Mouse (Mus musculus) cerebellum, adult (tissue): Measurements from ENCODE around the gene Atp6v1e2.

Experiments
- ATAC-seq: cut with Nextera tagmentation; 2 replicates; pipeline ENCODE4 v1.9.2; 2017; ENCODE audit warnings: mild to moderate bottlenecking, moderate library complexity, mixed read lengths; ENCODE audit not compliant: insufficient number of reproducible peaks, low FRiP score, low TSS enrichment

Atp6v1e2 gene

GRCm38 (mm10) chr17:86965121-86965520 lies 17.4 kb upstream of the Atp6v1e2 start:
- ATAC-seq: no peak

GRCm38 (mm10) chr17:86964502-86964901 lies 16.8 kb upstream of the Atp6v1e2 start:
- ATAC-seq: peak; percentile 66

GRCm38 (mm10) chr17:86964041-86964440 lies 16.3 kb upstream of the Atp6v1e2 start:
- ATAC-seq: no peak

- ATAC-seq: no peak
Measured at GRCm38 (mm10) chr17:86963586-86963902, 15.8 kb upstream of the Atp6v1e2 start.

GRCm38 (mm10) chr17:86962894-86963585 lies 15.3 kb upstream of the Atp6v1e2 start, which contains the start of gene Rhoq:
TSS of gene Rhoq (plus strand) at chr17:86963082.
- ATAC-seq: peak; percentile 64

GRCm38 (mm10) chr17:86962297-86962893 lies 14.7 kb upstream of the Atp6v1e2 start:
- peak; percentile 56 for ATAC-seq

- no peak for ATAC-seq
Measured at GRCm38 (mm10) chr17:86961301-86961841, 13.7 kb upstream of the Atp6v1e2 start.

- no peak for ATAC-seq
Measured at GRCm38 (mm10) chr17:86957968-86958367, 10.3 kb upstream of the Atp6v1e2 start.

GRCm38 (mm10) chr17:86957239-86957638 lies 9.5 kb upstream of the Atp6v1e2 start:
- ATAC-seq: no peak

- no peak for ATAC-seq
Measured at GRCm38 (mm10) chr17:86948801-86949200, 1.1 kb upstream of the Atp6v1e2 start.

- no peak for ATAC-seq
Measured at GRCm38 (mm10) chr17:86946078-86946477, 1.6 kb downstream of the Atp6v1e2 start.

GRCm38 (mm10) chr17:86943158-86943557 lies 4.5 kb downstream of the Atp6v1e2 start:
- ATAC-seq: no peak

GRCm38 (mm10) chr17:86942112-86942511 lies 5.6 kb downstream of the Atp6v1e2 start:
- no peak for ATAC-seq

GRCm38 (mm10) chr17:86938683-86939082 lies 9.0 kb downstream of the Atp6v1e2 start:
- no peak for ATAC-seq

GRCm38 (mm10) chr17:86937497-86938155 lies 10.1 kb downstream of the Atp6v1e2 start:
- peak; percentile 31; the same call in 1 of the 2 replicates for ATAC-seq

- no peak for ATAC-seq
Measured at GRCm38 (mm10) chr17:86937064-86937463, 10.6 kb downstream of the Atp6v1e2 start.

- no peak for ATAC-seq
Measured at GRCm38 (mm10) chr17:86932896-86933295, 14.8 kb downstream of the Atp6v1e2 start.

- ATAC-seq: no peak
Measured at GRCm38 (mm10) chr17:86929981-86930380, 17.7 kb downstream of the Atp6v1e2 start.

- ATAC-seq: no peak
Measured at GRCm38 (mm10) chr17:86929355-86929754, 18.3 kb downstream of the Atp6v1e2 start.

- no peak for ATAC-seq
Measured at GRCm38 (mm10) chr17:86926836-86927235, 20.9 kb downstream of the Atp6v1e2 start.

GRCm38 (mm10) chr17:86924679-86925078 lies 23.0 kb downstream of the Atp6v1e2 start:
- no peak; the same call in 1 of the 2 replicates for ATAC-seq
